Mouse (Mus musculus) retina, embryonic 14.5 days (tissue): ENCODE results near the gene Aldh18a1.
"Not testable (repeated sequence)": the region's sequence is repeated elsewhere in the genome, so short reads cannot be mapped to it uniquely, and the experiment has no call there.

Source experiments
- DNase-seq: peaks from one replicate; pipeline ENCODE4 v3.0.0-alpha.2; 2015; ENCODE audit warnings: low spot score

Gene Aldh18a1

DNA sequence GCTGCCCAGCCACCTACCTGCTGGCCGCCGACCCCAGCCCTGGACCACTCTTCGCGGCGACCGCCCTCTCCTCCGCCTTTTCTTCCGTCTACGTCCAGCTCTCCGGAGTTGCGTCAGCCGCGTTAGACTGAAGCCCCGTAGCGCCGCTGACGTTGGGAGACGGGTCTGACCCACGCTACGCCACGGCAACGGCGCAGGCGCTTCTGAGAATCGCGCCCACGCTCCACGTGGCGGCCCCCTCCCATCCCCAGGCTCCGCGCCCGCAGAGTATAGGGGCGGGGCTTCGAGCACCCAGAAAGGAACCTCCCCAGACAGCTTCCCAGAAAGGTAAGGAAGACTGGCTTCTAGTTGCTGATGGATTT is at the start of gene Aldh18a1:
Gene Aldh18a1, minus strand, starts transcription at position 171 of the 362 bp plus-strand sequence.
- peak; percentile 98 for DNase-seq

DNA sequence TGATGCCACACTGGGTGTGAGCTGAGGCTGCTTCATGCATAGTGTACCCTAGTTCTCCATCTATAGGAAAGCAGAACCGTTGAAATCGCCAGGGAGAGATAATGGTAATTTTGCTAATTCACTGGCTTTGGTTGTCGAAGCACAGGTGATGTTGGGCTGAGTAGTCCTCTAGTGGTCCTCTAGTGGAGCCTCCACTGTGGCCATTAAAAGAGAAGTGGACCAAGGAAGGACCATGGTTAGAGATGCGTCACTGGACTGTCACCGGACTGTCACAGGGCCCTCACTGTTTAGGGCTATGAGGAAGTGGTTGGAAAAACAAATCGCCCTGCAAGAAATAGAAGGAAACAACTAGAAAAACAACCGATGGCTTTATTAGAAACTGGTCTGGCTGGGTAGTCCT is 49.3 kb upstream of the Aldh18a1 start:
- no peak for DNase-seq

DNA sequence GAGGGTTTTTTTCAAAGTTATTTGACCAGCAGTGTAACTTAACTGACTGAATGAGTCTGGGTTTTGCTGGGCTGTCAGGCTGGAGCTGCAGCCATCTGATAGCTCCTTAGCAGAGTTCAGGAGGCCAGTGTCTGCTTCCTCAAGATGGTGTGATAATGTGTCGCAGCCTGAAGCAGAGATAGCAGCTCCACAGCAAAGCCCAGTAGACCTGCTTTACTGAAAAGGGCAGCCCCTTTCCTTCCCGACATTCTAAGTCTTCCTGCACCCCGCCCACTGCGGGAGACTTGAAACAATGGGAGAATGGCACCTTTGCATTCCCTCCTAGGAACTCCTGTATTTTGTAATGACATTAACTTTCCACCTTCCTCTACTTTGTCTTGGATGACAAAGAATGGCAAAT is 48.8 kb upstream of the Aldh18a1 start:
- no peak for DNase-seq

DNA sequence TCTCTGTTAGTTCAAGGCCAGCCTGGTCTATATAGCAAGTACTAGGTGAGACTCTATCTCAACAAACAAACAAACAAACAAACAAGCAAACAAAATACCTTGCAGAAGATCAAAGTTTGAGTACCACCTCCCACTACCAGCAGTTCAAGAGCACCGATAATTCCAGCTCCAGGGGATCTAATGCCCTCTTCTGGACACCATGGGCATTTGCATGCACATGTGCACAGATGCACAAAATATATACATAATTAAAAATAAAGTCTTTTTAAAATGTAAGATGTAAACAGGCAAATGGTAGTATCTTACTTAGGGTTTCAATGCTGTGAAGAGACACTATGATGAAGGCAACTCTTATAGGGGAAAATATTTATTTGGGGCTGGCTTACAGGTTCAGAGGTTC is 44.9 kb upstream of the Aldh18a1 start:
- no peak for DNase-seq

DNA sequence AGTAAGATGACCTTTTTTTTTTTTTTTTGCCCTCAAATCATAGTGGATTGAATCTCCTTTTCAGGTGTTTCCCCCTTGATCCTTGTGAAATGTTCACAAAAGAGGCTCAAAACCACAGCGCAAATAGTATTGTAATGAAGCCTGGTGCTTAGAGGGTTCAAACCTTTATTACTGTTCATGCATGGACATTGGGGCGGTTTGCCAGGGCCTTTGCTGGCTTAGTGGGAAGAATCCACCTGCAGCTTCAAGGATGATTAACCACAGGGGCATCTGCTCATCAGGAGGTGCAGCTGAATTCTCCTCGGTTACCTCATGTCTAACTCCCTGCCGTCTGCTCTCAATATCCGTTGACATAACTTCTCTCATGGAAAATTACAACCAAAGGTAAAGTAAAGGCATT is 44.4 kb upstream of the Aldh18a1 start:
- no peak for DNase-seq

DNA sequence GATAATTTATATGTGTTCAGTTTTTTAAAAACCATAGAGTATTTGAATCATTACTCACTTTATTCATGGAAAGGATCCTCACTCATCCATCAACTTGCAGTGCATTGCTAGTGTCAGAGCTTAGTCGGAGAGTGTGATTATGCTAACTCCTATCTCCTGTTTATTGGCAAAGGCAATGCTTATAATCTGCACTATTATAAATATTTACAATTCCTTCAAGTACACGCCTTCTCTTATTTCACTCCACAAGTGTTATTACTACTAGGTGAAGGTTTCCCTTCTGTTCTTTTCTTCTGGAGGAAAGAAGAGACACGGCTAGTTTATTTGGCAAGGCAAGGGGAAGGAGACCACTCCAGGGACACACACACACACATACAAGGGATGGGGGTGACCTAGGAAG is 43.9 kb upstream of the Aldh18a1 start:
- no peak for DNase-seq

DNA sequence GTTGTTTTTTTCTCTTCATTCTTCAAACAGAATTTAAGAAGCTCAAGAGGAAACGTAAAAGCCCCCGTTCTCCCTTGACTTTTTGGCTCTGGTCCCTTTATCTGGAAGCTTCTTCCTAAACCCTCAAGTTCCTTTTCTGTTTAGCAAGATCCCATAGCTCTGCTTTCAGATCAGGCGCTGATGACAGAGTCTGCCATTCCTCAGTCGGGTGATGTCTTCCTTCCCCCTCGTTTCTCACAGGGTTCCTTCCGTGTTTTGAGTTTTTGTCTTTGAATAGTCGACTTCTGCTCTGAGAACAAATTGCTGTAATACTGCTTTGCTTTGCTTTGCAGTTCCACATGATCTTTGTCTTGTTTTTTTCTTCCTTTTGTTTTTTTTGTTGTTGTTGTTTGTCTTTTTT is 42.3 kb upstream of the Aldh18a1 start:
- DNase-seq = no peak

DNA sequence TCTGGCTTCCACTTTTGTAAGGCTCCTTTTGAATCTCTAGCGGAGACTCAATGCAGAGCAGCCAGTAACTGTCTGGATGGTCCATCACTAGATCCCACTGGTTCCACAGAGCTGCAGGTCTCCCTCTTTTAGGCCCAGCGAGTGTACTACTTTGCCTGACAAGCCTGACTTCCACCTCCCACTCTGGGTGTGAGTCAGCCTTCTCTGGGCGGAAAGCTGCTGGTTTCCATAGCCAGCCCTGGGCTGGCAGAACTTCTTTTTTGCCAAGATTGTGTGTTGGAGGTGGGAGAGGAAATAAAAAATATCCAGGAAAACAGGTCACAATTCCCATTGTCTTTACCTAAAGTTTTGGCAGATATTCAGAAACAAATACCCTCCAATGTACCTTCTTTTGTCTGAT is 41.8 kb upstream of the Aldh18a1 start:
- no peak for DNase-seq

DNA sequence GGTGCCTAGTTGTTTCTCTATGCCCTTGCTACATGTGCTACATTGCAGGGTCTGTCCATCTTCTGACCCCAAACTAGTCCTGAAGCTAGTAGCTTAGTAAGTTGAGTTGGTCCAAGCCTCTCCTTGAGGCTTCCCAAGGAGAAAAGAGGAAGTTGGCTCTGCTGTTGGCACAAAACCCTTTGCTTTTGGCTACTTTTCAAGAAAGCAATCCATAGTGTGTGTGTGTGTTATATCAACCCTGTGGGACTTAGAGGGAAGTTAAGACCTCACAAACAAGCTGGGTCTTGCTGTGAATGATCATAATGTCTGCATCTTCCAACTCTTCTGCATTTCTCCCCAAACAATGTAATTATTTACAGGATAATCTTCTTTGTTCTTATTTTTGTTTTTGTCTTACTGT is 40.7 kb upstream of the Aldh18a1 start:
- no peak for DNase-seq

DNA sequence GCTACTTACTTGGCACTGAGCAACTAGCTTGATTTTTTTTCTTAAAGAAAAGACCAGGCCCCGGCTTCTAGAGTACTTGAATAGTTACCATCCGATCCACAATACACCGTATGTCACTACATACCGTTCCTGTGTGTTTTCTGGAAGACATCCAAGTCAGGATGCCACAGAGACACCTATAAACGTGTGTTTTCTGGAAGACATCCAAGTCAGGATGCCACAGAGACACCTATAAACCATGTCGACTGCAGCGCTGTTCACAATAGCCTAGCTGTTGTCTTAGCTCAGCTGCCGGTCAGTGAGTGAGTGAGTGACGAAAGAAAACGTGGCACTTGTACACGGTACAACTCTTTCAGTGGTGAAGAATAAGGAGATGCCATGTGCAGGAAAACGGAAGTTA is 37.7 kb upstream of the Aldh18a1 start:
- no peak for DNase-seq

DNA sequence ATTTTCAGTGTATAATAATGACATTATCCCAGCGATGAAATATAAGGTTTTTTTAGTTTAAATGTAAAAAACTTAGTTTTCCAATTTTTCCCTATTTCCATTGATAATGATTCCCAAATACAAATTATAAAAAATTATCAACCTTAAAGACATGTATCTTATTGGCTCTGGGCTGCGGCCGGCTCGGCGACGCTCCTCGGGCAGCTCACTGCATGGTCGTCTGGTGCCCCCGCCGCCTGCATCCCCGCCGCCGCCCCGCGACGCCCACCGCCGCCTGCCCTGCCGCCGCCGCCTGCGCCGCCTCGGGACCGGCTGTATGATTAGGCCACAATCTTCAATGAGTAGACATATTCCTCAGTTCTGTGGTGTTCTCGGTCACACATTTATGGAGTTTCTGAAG is 33.4 kb upstream of the Aldh18a1 start:
- DNase-seq = not testable (repeated sequence)

DNA sequence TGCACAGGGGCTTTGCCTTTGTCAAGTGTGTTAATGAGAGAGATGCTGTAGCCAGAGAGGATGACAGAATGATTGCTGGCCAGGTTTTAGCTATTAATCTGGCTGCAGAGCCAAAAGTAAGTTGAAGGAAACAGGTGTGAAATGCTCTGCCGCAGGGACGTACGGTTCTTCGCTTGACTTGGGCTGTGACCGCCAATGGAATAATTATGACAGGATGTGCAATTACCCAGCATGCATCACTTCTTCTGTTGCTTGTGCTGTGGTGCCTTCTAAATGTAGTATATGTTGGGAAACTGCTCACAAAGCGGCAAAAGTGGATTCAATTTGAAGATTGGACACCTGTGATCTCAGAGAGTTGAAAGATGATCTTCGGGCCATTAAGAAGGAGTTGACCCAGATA is 27.8 kb upstream of the Aldh18a1 start:
- DNase-seq = no peak

DNA sequence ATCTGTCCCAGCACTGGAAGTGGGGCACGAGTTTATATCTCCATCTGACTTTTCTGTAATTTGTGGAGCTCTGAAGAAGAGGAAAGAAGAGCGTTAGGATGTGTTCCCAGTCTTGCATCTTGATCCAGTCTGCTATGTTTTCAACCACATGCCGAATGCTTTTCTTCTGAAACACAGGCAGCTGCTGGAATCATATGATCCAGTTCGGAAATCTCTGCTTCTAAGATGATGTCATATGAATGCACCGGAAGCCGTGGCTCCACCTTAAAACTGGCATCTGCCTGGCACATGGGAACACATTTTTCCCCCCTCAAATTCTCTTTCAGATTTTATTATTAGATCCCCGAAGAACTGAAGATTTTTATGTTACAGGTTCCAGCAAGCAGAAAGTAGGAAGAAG is 26.5 kb upstream of the Aldh18a1 start:
- no peak for DNase-seq

DNA sequence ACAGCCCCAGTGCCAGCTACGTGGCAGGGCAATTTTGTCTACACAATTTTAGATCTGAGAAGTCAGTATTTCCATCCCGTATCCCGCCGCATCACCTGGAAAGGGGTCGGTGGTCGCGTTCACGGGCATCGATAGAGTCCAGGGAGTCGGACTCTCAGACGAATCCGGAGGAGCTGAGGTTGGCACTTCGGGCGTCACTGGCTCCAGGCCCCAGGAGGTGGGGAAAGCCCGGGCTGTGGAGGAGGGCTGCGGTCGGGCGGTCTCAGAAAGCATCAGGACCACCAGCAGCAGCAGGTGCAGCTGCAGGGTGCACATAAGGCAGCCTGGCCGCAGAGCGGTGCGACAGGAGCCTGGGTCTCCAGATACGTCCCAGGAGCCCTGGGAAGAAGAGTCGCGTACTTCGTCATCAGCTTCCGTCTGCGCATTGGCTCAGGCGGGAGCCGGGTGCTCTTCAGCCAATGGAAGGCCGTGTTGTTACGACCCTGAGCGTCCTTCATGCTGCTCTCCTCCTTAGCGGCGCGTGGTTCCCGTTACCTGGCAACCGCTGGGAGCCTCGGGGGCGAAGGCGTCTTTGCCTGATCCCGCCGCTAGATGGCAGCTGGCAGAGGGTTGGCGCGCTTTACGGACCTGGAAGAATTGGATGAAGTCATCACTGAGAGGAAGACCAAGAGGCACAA is 23.7 kb upstream of the Aldh18a1 start, which contains the start of the genes Tctn3 and Entpd1:
Gene Tctn3, minus strand, starts transcription at position 404 of the 677 bp plus-strand sequence.
Gene Entpd1, plus strand, starts transcription at position 537 of the 677 bp plus-strand sequence.
- DNase-seq = peak; percentile 99

DNA sequence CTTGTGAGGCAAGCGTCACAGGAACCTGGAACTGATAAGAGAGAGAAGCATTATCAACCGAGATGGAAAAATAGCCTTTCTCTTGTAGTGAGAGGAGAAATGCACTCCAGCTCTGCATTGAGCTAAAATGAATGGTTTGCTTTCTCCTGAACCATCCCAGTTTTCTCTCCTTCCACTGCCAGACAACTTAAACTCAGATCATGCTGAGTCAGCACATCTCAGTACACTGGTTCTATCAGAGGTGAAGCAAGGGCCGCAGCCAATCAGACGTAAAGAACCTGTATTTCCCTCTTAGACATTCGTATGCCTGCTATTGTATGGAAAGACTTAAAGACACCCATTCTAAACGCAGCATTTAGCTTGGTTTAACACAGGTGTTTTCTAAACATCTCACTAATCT is 19.4 kb upstream of the Aldh18a1 start:
- no peak for DNase-seq

DNA sequence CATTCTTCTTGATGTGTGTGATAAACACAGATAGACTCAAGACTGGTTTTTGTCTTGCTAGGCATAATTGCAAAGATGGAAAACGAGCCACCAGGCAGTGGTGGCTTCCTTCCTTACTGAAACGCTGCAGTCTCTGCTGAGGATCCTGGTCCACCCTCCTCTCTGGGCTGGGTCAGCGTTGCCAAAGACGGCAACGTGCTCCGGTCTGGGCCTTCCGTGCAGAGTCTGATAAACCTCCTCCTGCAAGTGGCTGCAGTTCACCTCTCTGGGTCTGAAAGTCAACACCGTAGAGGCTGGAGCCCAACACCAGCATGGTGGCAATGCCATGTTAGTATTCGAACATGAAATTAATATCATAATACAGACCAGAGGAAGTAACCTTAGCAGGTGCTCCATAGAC is 16.9 kb upstream of the Aldh18a1 start:
- no peak for DNase-seq

DNA sequence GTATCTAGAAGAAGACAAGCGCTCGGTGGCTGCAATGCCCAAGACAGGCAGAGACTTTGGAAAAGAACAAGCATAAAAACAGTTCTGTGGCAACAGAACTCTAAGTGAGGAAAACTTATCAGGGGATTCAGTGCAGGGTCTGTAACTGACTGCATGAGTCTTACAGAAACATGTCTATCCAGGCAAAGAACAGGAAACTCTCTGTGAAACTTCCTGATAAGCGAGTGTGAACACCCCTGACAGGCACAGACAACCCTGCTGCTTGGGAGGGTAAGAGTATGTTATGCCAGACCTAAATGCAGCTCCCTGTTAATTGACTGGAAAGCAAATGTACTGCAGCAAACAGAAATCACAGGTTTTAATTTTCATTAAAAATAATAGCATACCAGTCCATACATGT is 13.6 kb upstream of the Aldh18a1 start:
- DNase-seq = no peak

DNA sequence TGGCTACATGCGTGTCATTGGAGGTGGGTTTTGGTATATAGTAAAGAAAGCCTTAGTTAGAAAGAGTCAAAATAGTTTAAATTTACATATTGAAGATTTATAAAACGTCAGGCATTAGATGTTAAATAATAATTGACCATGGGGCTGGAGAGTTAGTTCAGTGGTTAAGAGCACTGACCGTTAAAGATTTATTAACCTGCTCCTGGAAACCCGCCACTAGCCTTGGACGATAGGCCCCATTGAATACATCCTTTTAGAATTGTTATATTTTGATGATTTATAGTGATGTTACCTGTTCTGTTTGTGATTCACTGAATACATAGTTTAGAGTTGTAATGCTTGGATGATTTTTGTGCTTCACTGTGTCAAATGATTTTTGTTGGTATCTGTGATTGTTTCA is 12.6 kb upstream of the Aldh18a1 start:
- not testable (repeated sequence) for DNase-seq

DNA sequence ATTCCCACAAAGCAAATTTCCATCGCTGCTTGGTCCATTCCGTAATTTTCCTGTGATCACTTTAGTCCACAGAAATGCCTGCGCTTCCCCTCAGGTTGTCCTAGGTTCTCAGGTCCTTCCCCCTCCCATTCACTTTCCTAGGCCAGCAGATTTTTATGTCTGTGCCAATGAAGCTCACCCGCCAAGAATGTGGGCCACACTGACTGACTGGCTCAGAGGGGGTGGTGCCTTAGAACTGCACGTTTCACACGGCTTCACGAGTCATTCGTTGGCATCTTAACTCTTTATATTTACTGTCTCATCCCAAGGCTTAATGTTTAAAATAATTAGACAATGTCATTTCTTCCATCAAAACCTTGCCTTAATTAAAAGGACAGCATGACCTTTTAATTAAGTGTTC is 7.6 kb upstream of the Aldh18a1 start:
- no peak for DNase-seq

DNA sequence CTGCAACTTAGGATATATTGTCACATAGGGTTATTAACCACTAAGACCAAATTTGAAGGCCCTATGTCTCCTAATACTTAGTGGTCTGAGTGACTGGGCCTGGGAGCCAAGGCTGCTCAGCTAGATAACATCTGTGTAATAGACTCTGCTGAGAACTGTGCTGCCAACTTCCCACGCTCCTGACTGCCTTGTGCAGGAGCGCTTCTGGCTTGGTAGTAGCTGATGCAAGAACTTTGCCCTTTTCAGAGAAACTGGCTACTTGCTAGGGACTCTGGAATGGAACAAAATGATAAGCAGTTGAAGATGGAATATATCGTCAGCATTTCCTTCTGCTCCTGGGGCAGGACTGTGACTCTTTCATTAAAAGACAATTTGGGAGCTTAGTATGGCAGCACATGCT is 7.0 kb upstream of the Aldh18a1 start:
- DNase-seq = no peak

DNA sequence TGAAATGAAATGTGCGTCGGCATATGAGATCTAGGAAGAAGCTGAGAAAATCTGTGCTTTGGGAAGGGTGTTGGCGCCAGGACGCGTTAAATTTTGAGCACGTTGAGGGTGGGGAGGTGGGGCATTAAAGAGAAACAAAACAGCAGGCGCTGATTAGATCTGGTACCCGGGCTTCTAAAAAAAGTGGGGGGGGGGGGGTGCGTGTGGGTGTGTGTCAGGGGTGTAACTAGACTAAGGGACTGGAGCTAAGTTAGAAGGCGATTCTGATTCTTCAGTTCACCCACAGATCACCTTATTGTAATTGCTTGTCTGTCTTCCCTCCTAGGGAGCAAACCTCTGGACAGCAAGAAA is 1.2 kb upstream of the Aldh18a1 start:
- no peak for DNase-seq

DNA sequence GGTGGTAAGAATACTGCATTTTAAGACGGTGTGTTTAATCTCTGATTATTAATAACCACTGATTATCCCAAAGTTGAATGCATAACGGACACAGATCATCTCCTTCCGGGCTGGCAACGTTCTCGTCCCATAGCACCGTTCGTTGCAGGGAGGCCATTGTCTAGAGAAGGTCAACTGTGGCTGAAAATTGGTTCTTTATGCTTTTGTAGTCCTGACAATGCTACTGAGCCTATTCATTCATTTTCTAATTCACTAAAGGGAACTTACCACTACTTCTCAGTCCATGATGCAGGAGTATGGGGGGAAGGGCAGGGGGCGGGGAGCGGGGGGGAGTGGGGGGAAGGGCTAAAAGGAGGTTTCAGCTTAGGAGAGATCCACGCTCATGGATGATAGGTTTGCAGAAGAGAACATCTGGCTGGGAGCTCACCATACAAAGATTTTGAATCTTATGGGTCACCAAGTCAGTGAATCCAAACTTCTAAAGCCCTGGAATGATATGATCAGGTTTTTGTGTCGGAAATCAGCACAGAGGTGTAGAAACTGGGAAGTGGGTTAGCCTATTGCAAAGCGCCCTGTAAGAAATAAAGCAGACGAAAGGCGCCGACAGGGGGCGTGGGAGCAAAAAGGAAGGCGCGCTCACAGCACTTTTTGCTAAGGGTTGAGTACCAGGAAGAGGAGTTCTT is 725 bp upstream of the Aldh18a1 start:
- peak; percentile 95 for DNase-seq

DNA sequence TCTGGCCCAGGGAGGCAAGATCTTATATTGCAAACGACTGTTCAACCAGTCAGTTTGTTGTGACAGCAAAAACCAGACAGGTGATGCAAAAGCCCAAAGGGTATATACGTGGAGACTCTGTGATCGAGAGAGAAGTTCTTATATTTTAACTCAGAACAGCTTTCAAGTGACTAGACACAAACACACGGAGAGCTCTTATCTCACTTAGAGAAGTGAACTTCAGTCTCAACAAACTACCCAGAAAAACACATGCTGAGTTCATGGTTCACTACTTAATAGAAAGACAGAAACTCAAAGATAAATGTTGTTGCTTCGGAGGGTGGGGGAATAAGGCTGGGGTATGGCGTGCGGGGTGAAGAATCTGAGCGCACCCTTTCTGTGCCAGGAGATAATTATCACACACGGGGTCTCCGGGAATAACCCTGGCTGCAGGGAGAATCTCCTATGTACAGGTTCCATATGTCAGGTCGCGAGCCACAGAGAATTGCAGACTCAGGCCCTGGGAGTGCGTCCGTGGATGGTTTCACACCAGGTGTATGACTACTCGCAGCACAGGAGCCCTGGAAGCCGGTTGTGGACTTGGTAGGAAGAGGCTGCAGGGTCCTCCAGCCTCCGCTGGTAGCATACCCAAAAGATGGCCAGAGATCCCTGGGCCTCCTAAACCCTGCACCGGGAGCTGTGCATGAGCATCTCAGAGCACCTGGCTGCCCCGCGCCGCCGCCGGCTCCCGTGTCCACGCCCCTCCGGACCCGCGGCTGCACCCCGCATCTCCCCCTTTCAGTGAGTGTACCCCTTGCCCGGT is 571 bp downstream of the Aldh18a1 start:
- peak; percentile 7 for DNase-seq
